Mouse (Mus musculus) central nervous system, embryonic 18 days (tissue): Measurements from ENCODE around the gene Ino80e. TPM values are rescaled to one million over a fixed set of nuclear protein-coding genes. Genes with fewer than 3 reads are reported as not detected.

ENCODE experiments used
- polyA plus RNA-seq: library from polyadenylated mRNA; depleted of rRNA; stranded (reverse); fragments of >200 nt; gene quantifications from 2 replicates; pipeline ENCODE4 v1.2.3, GENCODE M21; 2012; rRNA removed

Ino80e gene
- polyA plus RNA-seq = 79.7 and 83.9 TPM in 2 replicates

DNA sequence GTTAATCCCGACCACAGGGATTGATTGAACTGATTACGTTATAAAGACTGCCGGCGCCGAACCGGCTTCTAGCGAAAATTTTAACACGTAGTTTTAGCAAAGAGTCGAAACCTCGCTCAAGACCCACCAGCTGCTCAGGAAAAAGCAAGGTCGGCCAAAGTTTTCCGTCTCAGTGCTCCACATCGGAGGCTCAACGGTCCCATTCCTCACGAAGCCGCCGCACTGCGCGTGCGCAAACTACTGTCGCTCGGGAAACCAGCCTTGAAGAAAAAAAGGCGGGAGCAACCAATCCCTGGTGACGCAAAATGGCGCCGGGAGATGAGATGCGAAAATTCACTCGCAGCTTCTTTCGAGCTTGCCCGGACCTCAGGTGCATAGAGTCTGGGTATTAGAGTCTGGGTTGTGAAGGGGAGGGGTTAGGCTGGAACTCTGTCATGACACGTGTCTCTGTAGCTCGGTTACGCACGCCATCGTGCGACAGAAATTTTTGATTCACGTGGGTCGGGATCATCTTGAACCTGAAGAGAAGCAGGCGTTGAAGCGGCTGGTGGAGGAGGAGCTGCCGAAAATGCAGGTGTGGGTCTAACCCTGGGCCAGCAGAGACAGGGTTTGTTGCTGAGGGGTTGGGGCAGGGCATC is at the start of gene Ino80e:
Gene Ino80e (minus strand): TSS at position 231 of the 638 bp plus-strand sequence.

DNA sequence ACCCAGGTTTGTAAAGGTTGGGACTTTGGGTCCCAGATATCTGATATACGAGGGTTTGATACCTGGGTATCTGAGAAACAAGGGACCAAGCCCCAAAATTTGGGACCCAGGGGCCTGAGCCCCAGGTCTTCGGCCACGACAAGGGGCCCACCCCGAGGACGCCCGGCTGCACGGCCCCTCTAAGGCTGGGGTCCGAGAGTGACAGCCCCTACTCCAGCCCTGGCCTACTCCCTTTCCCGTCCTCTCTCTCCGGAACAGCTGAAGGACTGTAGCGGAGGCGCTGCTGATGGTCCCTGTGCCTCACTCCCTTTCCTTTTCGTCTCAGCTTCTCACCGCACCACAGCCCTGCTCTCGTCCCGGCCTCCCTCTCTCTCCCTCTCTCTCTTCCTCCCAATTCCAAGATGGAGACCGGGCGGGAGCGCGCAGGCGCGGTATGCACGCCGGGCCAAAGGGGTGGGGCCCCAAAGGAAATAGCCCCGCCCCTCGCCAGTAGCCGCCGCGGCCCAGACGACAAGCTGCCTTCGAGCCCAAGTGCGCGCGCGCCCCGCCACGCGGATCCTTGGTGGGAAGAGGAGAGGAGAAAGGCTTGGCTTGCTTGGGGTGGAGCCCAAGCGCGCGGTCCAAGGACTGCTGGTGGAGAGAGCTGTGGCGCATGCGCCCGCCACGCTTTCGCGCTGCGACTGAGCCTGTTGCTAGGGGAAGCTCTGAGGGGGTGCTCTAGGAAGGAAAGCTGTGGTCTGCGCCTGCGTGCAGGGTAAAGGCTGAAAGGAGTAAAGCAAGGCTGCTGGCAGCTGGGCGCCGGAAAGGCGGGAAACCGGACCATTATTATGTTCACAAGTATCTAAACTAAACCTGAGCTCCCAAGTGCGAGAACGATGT is 22.3 kb upstream of the Ino80e start, which contains the start of gene Taok2:
Gene Taok2 (minus strand): TSS at position 418 of the 879 bp plus-strand sequence.

GRCm38 (mm10) chr7:126861429-126862130 is 597 bp downstream of the Ino80e start, which contains the start of gene Hirip3:
Hirip3 (plus strand) TSS chr7:126861972.

DNA sequence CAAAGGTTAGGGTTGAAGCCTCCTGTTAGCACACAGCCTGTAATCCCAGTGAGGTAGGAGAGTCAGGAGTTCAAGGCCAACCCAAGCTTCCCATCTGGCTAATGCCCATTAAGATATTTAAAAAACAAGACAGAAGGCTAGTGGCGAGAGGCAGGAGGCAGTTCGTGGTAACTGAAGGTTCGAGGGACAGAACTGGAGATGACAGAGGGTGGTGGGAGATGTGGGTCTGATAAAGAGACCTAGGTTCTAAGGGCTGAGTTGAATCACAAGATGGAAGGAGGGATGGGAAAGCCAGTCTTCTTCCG is 15.1 kb downstream of the Ino80e start, which contains the start of gene Doc2a:
Gene Doc2a (plus strand): TSS at position 301 of the 305 bp plus-strand sequence.

DNA sequence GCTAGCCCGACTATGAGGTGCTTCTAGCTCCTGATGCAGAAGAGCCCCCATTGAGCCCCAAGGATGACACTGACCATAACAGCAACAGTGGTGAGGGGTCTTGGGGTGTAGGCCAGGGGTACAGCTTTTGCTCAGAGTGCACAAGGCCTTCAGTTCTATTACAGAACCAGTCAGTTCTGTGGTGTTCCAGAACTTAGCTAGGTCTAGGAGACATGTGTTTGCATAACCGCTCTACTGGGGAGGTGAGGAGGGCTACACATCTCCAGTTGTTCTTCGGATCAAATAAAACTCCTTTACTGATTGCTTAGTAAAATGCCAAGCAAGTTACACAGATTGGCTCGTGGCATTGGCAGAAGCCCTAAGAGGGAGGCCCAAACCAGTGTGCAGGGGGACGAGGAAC is 30.6 kb downstream of the Ino80e start, which contains the start of gene 4930451I11Rik:
Gene 4930451I11Rik (minus strand): TSS at position 101 of the 400 bp plus-strand sequence.

Other genes with a start within 250 kb of the Ino80e start
- gene Nupr1, start 231.5 kb downstream of the Ino80e start, polyA plus RNA-seq = 10.0 and 10.4 TPM in 2 replicates
- gene Sgf29, start 213.1 kb downstream of the Ino80e start, polyA plus RNA-seq = 50.4 and 55.7 TPM in 2 replicates
- 8.5 and 9.5 TPM in 2 replicates for gene Sult1a1, start 185.9 kb downstream of the Ino80e start, polyA plus RNA-seq
- 51.8 and 60.8 TPM in 2 replicates for gene Bola2, start 167.0 kb downstream of the Ino80e start, polyA plus RNA-seq
- 41.3 and 45.8 TPM in 2 replicates for gene Slx1b, start 166.6 kb downstream of the Ino80e start, polyA plus RNA-seq
- gene Coro1a, start 154.6 kb downstream of the Ino80e start, polyA plus RNA-seq = 136 and 144 TPM in 2 replicates
- 247 and 263 TPM in 2 replicates for gene Mapk3, start 102.8 kb downstream of the Ino80e start, polyA plus RNA-seq
- gene Gdpd3, start 96.0 kb downstream of the Ino80e start, polyA plus RNA-seq = 7.9 TPM in 2 replicates
- gene Ypel3, start 85.4 kb downstream of the Ino80e start, polyA plus RNA-seq = 211 and 214 TPM in 2 replicates
- 1.3 TPM in 2 replicates for gene Tbx6, start 80.9 kb downstream of the Ino80e start, polyA plus RNA-seq
- gene Ppp4c, start 69.9 kb downstream of the Ino80e start, polyA plus RNA-seq = 155 and 157 TPM in 2 replicates
- gene Fam57b, start 64.7 kb downstream of the Ino80e start, polyA plus RNA-seq = 147 and 196 TPM in 2 replicates
- gene 4930451I11Rik, start 30.7 kb downstream of the Ino80e start, polyA plus RNA-seq = not detected in 2 replicates
- gene Doc2a, start 15.0 kb downstream of the Ino80e start, polyA plus RNA-seq = 41.2 and 42.6 TPM in 2 replicates
- gene Hirip3, start 405 bp downstream of the Ino80e start, polyA plus RNA-seq = 61.5 and 63.2 TPM in 2 replicates
- gene Taok2, start 22.3 kb upstream of the Ino80e start, polyA plus RNA-seq = 99.8 and 102 TPM in 2 replicates
- gene Tmem219, start 60.5 kb upstream of the Ino80e start, polyA plus RNA-seq = 31.6 and 32.1 TPM in 2 replicates
- 109 and 134 TPM in 2 replicates for gene Kctd13, start 66.5 kb upstream of the Ino80e start, polyA plus RNA-seq
- 29.9 TPM in 2 replicates for gene Asphd1, start 87.2 kb upstream of the Ino80e start, polyA plus RNA-seq
- gene Sez6l2, start 88.2 kb upstream of the Ino80e start, polyA plus RNA-seq = 94.9 and 108 TPM in 2 replicates
- gene Cdipt, start 113.5 kb upstream of the Ino80e start, polyA plus RNA-seq = 150 and 151 TPM in 2 replicates
- gene Cdiptos, start 113.7 kb upstream of the Ino80e start, polyA plus RNA-seq = 0.73 and 1.1 TPM in 2 replicates
- 4.1 and 4.6 TPM in 2 replicates for gene Mvp, start 152.2 kb upstream of the Ino80e start, polyA plus RNA-seq
- gene Pagr1b, start 154.1 kb upstream of the Ino80e start, polyA plus RNA-seq = 0.98 and 1.4 TPM in 2 replicates
- gene Pagr1a, start 155.0 kb upstream of the Ino80e start, polyA plus RNA-seq = 9.1 and 18.9 TPM in 2 replicates
- 90.1 and 95.0 TPM in 2 replicates for gene Gm42742, start 158.7 kb upstream of the Ino80e start, polyA plus RNA-seq
- 122 and 134 TPM in 2 replicates for gene Prrt2, start 158.8 kb upstream of the Ino80e start, polyA plus RNA-seq
- gene Maz, start 164.7 kb upstream of the Ino80e start, polyA plus RNA-seq = 223 and 252 TPM in 2 replicates
- 12.1 and 14.6 TPM in 2 replicates for gene Kif22, start 180.1 kb upstream of the Ino80e start, polyA plus RNA-seq
- gene Zg16, start 225.0 kb upstream of the Ino80e start, polyA plus RNA-seq = 0.20 TPM in 1 of 2 replicates, not detected in the other
- gene AI467606, start 229.0 kb upstream of the Ino80e start, polyA plus RNA-seq = 1.6 and 1.7 TPM in 2 replicates